Mouse (Mus musculus) forebrain, postnatal 0 days (tissue): ENCODE measurements around the gene Rnf144b. TPM values are rescaled to one million over a fixed set of nuclear protein-coding genes. Genes with fewer than 3 reads are reported as not detected.

ENCODE experiments used
- ATAC-seq: fragments of 200-750 bp; cut with Nextera tagmentation; 2 replicates; pipeline ENCODE4 v1.8.0; 2017; ENCODE audit warnings: mild to moderate bottlenecking, moderate library complexity
- DNase-seq: peaks from one replicate; pipeline ENCODE4 v3.0.0-alpha.2; 2015
- H3K27ac ChIP-seq: fragments of 300-500 bp; sonication (generic); 2 replicates; pipeline ENCODE4 v1.5.1; 2014; ENCODE audit warnings: low read depth, mild to moderate bottlenecking, antibody characterized with exemption, low read length, moderate library complexity, mixed read lengths
- H3K27me3 ChIP-seq: fragments of 300-500 bp; sonication (generic); 2 replicates; pipeline ENCODE4 v1.6.1; 2014; ENCODE audit warnings: mild to moderate bottlenecking, low read length, mixed read lengths; ENCODE audit not compliant: insufficient read depth
- H3K36me3 ChIP-seq: fragments of 300-500 bp; sonication (generic); 2 replicates; pipeline ENCODE4 v1.6.1; 2014; ENCODE audit warnings: mild to moderate bottlenecking, moderate library complexity; ENCODE audit not compliant: insufficient read depth
- H3K4me1 ChIP-seq: fragments of 300-500 bp; sonication (generic); 2 replicates; pipeline ENCODE4 v1.6.1; 2014; ENCODE audit warnings: antibody characterized with exemption; ENCODE audit not compliant: insufficient read depth
- H3K4me2 ChIP-seq: fragments of 300-500 bp; sonication (generic); 2 replicates; pipeline ENCODE4 v1.6.1; 2014; ENCODE audit warnings: low read depth, mild to moderate bottlenecking, moderate library complexity
- H3K4me3 ChIP-seq: fragments of 300-500 bp; sonication (generic); 2 replicates; pipeline ENCODE4 v1.5.1; 2014; ENCODE audit warnings: low read depth, low read length, mixed read lengths
- H3K9ac ChIP-seq: fragments of 300-500 bp; sonication (generic); 2 replicates; pipeline ENCODE4 v1.6.1; 2014; ENCODE audit warnings: mild to moderate bottlenecking
- H3K9me3 ChIP-seq: fragments of 300-500 bp; sonication (generic); 2 replicates; pipeline ENCODE4 v1.6.1; 2016; ENCODE audit warnings: low read length
- CTCF ChIP-seq: sonication (generic); IDR thresholded peaks from 2 replicates; pipeline ENCODE4 v1.5.1; 2016; ENCODE audit warnings: antibody characterized with exemption, control low read depth, low read depth
- WGBS: fragments of 180-500 bp; shearing (Covaris S2); extraction: QIAGEN DNeasy Blood & Tissue Kit; methylation state at CpG from one replicate; pipeline ENCODE4 v1.1.7; 2014; 5-methylcytosine and 5-hydroxymethylcytosine counted together
- polyA plus RNA-seq: library from polyadenylated mRNA; unstranded; fragments of >200 nt; fragmentation: Nextera tagmentation; extraction: Ambion mirVana; gene quantifications from 2 replicates; pipeline ENCODE4 v1.2.1, GENCODE M21; 2015
- total RNA-seq: library from RNA; depleted of rRNA; stranded (reverse); fragments of >200 nt; gene quantifications from 2 replicates; pipeline ENCODE4 v1.2.3, GENCODE M21; 2014

Rnf144b gene
- total and polyA plus RNA-seq, 2 experiments from 2014 or later: 1.5 to 4.0 TPM

GRCm38 (mm10) chr13:47172891-47173290, 50.4 kb downstream of the Rnf144b start:
- Histone ChIP-seq H3K36me3 (no peaks in the 10 kb centered on the region), H3K9me3 (no peaks in the 10 kb centered on the region), H3K4me3 (no peak overlapping the region), H3K9ac (no peak overlapping the region), H3K4me2 (no peak overlapping the region), H3K27ac (no peak overlapping the region), H3K4me1 (no peaks in the 10 kb centered on the region), H3K27me3 (no peaks in the 10 kb centered on the region)
- DNase-seq (no peak), ATAC-seq (no peak)
- 91% methylated on average over 10 of the region's 10 CpGs for WGBS
- TF ChIP-seq CTCF: no peak

GRCm38 (mm10) chr13:47178182-47178581, 55.7 kb downstream of the Rnf144b start:
- ATAC-seq: no peak
- Histone ChIP-seq H3K9ac (no peak overlapping the region), H3K4me3 (no peak overlapping the region), H3K4me2 (no peak overlapping the region), H3K27me3 (no peaks in the 10 kb centered on the region), H3K9me3 (no peaks in the 10 kb centered on the region), H3K36me3 (no peaks in the 10 kb centered on the region), H3K27ac (no peak overlapping the region), H3K4me1 (no peaks in the 10 kb centered on the region)
- no peak for TF ChIP-seq CTCF
- 90% methylated on average over 8 of the region's 8 CpGs for WGBS
- no peak for DNase-seq

- H3K27ac ChIP-seq: no peak overlapping the region
- no peak overlapping the region for H3K9ac ChIP-seq
- no peak overlapping the region for H3K4me3 ChIP-seq
- no peak overlapping the region for H3K4me2 ChIP-seq
- H3K4me1 ChIP-seq: no peaks in the 10 kb centered on the region
- no peak for TF ChIP-seq CTCF
- no peaks in the 10 kb centered on the region for H3K9me3 ChIP-seq
- ATAC-seq: no peak
- no peaks in the 10 kb centered on the region for H3K27me3 ChIP-seq
- no peaks in the 10 kb centered on the region for H3K36me3 ChIP-seq
- no peak for DNase-seq
- 80% methylated on average over 7 of the region's 7 CpGs for whole genome bisulfite sequencing
Measured at GRCm38 (mm10) chr13:47180776-47181175, 58.3 kb downstream of the Rnf144b start.

- Histone ChIP-seq H3K27me3 (no peaks in the 10 kb centered on the region), H3K9me3 (no peaks in the 10 kb centered on the region), H3K9ac (no peak overlapping the region), H3K4me3 (no peak overlapping the region), H3K4me2 (no peak overlapping the region), H3K27ac (no peak overlapping the region), H3K4me1 (no peaks in the 10 kb centered on the region), H3K36me3 (no peaks in the 10 kb centered on the region)
- ATAC-seq (no peak), DNase-seq (no peak)
- TF ChIP-seq CTCF: no peak
- WGBS: 89% methylated on average over 5 of the region's 5 CpGs
Measured at GRCm38 (mm10) chr13:47182366-47182765, 59.9 kb downstream of the Rnf144b start.

- Histone ChIP-seq H3K9ac (no peak overlapping the region), H3K4me3 (no peak overlapping the region), H3K27me3 (no peaks in the 10 kb centered on the region), H3K27ac (no peak overlapping the region), H3K9me3 (no peaks in the 10 kb centered on the region), H3K4me2 (no peak overlapping the region), H3K4me1 (no peaks in the 10 kb centered on the region), H3K36me3 (no peaks in the 10 kb centered on the region)
- ATAC-seq (no peak), DNase-seq (no peak)
- WGBS: 90% methylated on average over 9 of the region's 9 CpGs
- no peak for TF ChIP-seq CTCF
Measured at GRCm38 (mm10) chr13:47183033-47183730, 60.7 kb downstream of the Rnf144b start.

GRCm38 (mm10) chr13:47183771-47184170, 61.3 kb downstream of the Rnf144b start:
- H3K9me3 ChIP-seq: no peaks in the 10 kb centered on the region
- DNase-seq (no peak), ATAC-seq (no peak)
- H3K4me3 ChIP-seq: no peak overlapping the region
- no peaks in the 10 kb centered on the region for H3K27me3 ChIP-seq
- no peak overlapping the region for H3K27ac ChIP-seq
- H3K4me2 ChIP-seq: no peak overlapping the region
- no peak for TF ChIP-seq CTCF
- H3K36me3 ChIP-seq: no peaks in the 10 kb centered on the region
- H3K9ac ChIP-seq: no peak overlapping the region
- no peaks in the 10 kb centered on the region for H3K4me1 ChIP-seq
- 83% methylated on average over 9 of the region's 9 CpGs for WGBS

GRCm38 (mm10) chr13:47187836-47188235, 65.4 kb downstream of the Rnf144b start:
- no peak overlapping the region for H3K4me3 ChIP-seq
- H3K27ac ChIP-seq: no peak overlapping the region
- H3K9ac ChIP-seq: no peak overlapping the region
- peaks cover 5% of the 10 kb centered on the region; the same call in 1 of the 2 replicates for H3K27me3 ChIP-seq
- H3K9me3 ChIP-seq: no peaks in the 10 kb centered on the region
- H3K36me3 ChIP-seq: no peaks in the 10 kb centered on the region
- 88% methylated on average over 4 of the region's 4 CpGs for WGBS
- no peak for TF ChIP-seq CTCF
- ATAC-seq (no peak), DNase-seq (no peak)
- H3K4me1 ChIP-seq: no peaks in the 10 kb centered on the region
- no peak overlapping the region for H3K4me2 ChIP-seq
